Mouse (Mus musculus): ENCODE results near the gene Chtf18.
A peak's percentile ranks its signal among the peaks of the same experiment; 100 is the strongest.

DNA sequence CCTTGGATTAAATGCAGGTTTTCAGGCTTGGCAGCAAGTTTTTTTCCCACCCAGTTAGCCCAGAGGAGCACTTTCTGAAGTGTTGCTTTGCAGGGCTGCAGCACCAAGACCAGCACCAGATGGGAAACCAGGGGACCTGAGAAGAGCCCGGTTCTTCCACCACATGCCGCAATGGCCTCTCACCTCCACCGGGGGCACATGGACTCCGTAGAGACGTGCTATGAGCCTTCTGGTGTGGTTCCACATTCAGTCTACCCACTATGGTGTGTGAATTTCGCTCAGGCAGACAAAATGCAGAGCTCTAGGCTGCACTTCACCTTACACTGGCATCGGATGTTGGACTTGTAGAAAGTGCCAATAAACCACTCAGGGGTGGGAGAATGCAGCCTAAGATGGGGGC, 40.9 kb downstream of the Chtf18 start:
- TF ChIP-seq CTCF (conservative IDR thresholded peaks at IDR 0.05 in 1 of 2, IDR thresholded peaks at IDR 0.05 in 1 of 2; ENCODE audit: low read depth in 2 of 2, low read length in 2 of 2) (peak; percentile 11 to 33; a peak in 2 of 4 replicates), CHD2 (IDR thresholded peaks at IDR 0.05; ENCODE audit: low read length) (no peak), MEF2A (IDR thresholded peaks at IDR 0.05; ENCODE audit: borderline replicate concordance, low read depth, low read length) (no peak), MXI1 (IDR thresholded peaks at IDR 0.05; ENCODE audit: low read depth, low read length) (no peak), POLR2A (IDR thresholded peaks at IDR 0.05; ENCODE audit: low read depth, low read length) (no peak), ZC3H11A (IDR thresholded peaks at IDR 0.05; ENCODE audit: low read depth, low read length) (no peak), BHLHE40 (IDR thresholded peaks at IDR 0.05; ENCODE audit: low read depth, low read length) (no peak), MAZ (IDR thresholded peaks at IDR 0.05; ENCODE audit: low read depth, low read length) (no peak), HCFC1 (IDR thresholded peaks at IDR 0.05; ENCODE audit: low read depth, low read length) (no peak), CHD1 (IDR thresholded peaks at IDR 0.05; ENCODE audit: low read depth, low read length) (no peak), EP300 (IDR thresholded peaks at IDR 0.05; ENCODE audit: low read length) (no peak), NELFE (IDR thresholded peaks at IDR 0.05; ENCODE audit: low read depth, low read length) (no peak), ELF1 (IDR thresholded peaks at IDR 0.05; ENCODE audit: low read depth, low read length) (no peak), SIN3A (IDR thresholded peaks at IDR 0.05; ENCODE audit: low read length) (no peak)

All from CH12.LX (cell line).